Mouse (Mus musculus): ENCODE data around the gene Slc39a3.

GRCm38 (mm10) chr10:81052577-81052976 lies 15.4 kb upstream of the Slc39a3 start:
- TF ChIP-seq CTCF (IDR thresholded peaks at IDR 0.05; ENCODE audit: extremely low read depth, insufficient read depth, insufficient read length, insufficient replicate concordance) (no peak), POLR2A (IDR thresholded peaks at IDR 0.05; ENCODE audit: low read depth, low read length) (no peak)
